Mouse (Mus musculus): Measurements from ENCODE around the gene Homer3.

The Homer3 gene

DNA sequence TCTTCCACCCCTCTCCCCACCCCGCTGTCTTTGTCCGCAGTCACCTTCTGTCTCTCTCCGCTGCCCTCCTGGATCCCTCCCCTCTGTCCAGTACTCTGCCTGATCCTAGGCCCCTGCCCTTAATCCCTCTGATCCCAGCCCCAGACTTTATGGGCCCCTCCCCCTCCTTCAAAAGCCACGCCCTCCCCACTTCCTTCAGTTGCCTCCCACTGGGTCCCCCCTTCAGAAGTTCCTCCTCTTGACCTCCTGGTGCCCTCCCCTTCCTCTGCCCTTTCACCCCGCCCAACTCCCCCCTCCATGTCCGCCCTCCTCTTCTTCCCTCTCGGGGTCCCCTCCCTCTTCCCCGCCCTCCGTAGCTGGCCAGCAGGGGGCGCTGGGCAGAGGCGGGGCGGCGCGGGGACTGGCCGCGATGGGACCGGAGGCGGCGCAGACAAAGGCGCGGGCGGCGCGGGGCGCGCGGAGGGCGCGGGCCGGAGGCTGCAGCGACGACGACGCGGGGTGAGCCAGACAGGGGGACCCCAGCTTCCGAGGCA, at the start of gene Homer3:
Homer3 (plus strand) TSS at position 225 of the 533 bp plus-strand sequence.
- peak; percentile 92 to 93 for DNase-seq (ENCODE audit: low spot score in 2 of 2)

DNA sequence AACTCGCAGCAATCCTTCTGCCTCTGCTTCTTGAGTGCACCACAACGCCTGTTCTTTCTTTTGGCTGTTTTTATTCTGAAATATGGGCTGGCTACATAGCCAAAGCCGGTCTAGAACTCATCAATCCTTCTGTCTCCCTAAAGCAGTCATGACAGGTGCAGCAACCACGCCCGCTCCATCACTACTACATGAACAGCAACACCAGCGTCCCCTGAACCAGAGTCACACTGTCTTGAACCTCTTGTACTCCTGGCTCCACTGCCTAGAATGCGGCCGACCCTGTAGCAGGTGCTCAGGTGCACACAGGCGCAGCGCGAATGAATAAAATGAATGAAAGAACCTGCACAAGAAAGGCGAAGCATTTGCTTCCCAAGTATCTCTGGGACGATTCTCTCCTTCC, 49.0 kb upstream of the Homer3 start:
- DNase-seq (ENCODE audit: low spot score in 2 of 2) = no peak

DNA sequence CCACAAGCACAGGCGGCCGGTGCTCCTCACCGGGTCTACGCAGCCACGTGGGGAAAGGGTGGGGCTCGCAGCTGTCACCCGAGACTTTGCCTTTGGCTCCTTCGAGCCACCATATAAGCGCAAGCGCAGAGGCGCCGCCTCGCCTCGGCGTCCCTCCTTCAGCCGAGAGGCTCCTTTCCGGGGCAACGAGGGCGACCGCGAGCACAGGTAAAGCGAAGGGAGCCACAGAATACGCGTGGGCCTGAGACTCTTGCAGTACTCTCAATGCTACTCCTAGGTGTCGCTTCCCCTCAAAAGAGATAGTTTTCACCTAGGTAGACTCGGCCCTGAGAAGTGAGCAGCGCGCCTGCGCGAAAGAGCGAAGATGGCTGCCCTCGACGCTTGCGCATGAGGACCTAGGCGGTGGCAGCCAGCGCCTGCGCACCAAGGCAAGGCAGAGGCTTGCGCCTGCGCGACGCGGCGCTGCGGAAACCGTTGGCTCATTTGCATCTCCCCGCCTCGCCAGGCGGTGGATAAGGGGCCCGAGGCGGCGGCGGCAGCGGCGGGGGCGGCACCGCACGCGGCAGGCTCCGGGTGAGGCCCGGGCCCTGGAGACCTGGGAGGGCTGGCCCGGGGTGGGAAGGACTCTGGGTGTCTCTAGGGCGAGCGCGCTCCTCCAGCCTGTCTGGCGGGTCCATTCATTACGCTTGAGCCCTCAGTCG, 48.4 kb upstream of the Homer3 start, which contains the start of the genes Sugp2 and Armc6:
Sugp2 (plus strand) TSS at position 147 of the 701 bp plus-strand sequence.
Armc6 (minus strand) TSS at position 387 of the 701 bp plus-strand sequence.
- DNase-seq (ENCODE audit: low spot score in 2 of 2) = peak; percentile 96

DNA sequence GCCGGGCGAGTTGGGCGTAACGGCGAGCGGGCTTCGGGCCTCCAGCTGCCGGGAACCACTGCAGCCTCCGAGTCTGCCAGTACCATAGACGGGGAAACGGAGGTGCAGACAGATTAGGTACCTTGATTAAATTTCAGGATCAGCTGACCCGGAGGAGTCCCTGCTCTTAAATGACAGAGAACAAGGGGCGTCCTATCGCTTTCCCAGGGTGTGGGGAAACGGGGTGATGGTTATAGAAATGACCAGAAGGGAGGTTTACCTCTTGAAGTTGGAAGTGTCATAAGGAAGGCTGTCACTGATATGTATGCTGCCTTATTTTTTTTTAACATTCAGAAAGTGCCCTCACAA, 47.9 kb upstream of the Homer3 start:
- DNase-seq (ENCODE audit: low spot score in 2 of 2) = no peak

DNA sequence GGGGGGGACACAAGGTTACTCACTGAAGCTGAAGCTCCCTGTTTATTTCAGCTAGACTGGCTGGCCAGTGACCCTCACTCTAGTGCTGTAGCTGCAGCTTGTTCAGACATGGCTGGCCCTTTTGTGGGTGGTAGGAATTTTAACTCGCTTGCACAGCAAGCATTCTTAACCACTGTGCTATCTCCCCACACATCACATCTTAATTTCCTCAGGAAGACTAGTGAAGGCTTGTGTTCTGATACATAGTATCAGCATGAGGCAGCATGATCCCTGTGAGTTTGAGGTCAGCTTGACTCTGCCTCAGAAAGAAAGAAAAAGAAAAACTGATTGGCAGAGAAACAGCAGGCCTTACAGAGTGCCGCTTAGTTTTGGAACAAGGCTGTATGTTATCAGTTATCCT, 44.8 kb upstream of the Homer3 start:
- no peak for DNase-seq (ENCODE audit: low spot score in 2 of 2)

DNA sequence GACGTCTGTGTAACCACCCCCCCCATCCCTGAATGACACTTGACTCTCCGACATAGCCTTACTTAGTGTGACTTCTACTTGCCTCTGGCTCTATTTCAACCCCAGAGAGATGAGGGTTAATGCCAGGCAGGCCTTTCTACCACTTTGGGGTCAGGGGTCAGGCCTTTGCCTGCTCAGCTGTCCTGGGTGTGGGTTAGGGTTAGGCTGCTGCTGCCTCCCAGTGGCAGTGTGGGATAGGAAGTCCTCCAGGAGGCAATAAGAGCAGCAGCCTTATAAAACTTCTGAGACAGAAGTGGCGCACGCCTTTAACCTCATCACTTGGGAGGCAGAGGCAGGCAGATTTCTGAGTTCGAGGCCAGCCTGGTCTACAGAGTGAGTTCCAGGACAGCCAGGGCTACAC, 42.0 kb upstream of the Homer3 start:
- DNase-seq (ENCODE audit: low spot score in 2 of 2) = no peak

DNA sequence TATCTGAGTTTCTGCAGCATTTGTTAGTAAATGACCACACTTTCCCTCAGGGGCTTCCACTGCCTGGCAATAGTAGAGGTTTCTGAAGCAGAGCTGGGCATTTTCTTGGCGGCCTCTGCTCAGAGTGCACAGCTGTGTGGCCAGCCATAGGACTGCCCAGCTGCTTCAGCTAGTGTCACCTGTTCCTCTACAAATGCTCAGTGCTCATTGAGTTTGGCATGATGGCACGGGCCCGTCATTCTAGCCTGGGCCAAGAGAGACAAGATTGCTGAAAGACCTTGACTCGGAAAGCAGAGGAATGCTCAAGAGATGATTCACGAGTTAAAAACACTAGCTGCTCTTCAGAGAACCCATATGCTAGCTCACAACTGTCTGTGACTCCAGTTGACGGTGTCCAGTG, 36.0 kb upstream of the Homer3 start:
- DNase-seq (ENCODE audit: low spot score in 2 of 2) = no peak

DNA sequence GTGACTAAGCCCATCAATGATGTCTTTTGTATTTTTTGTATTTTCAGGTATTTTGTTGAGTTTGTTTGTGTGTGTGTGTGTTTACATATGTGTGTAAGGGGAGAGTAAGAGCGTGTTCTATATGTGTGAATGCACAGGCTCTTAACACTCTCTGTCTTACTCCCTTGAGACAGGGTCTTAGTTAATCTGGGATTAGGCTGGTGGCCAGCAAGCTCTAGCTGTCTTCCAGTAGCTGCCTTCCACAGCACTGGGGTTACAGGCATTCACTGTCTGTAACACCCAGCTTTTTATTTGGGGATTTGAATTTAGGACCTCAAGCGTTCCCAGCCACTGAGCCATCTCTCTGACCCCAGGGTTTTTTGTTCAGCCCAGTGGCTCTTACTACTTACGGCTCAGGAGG, 34.8 kb upstream of the Homer3 start:
- DNase-seq (ENCODE audit: low spot score in 2 of 2) = no peak

DNA sequence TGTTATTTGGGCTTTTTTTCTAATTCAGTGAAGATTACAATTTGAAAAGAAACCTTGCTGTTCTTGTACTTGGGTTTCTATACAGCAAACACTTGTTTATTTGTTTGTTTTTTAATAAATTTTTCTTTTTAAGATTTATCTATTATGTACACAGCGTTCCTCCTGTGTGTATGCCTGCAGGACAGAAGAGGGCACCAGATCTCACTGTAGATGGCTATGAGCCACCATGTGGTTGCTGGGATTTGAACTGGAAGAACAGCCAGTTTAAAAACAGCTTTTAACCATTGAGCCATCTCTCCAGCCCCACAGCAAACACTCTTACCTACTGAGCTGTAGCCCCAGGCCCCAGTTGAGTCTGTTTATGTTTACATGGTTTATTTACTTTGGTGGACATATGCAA, 28.0 kb upstream of the Homer3 start:
- DNase-seq (ENCODE audit: low spot score in 2 of 2) = no peak

DNA sequence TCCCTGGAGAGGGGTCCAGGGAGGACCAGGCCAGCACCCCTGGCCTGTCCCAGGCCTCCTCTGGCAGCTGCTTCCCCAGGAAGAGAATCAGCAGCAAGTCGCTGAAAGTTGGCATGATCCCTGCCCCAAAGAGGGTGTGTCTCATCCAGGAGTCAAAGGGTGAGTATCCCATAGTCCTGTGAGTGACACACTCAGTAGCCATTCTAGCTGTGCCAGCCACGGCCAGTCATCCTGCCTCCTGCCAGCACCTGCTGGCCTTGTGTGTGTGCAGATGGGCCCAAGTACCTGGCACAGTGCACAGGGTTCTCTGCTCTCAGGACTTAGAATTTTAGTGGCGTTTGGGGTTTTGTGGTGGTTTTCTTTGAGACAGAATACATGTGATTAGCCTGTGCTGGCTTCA, 25.2 kb upstream of the Homer3 start:
- DNase-seq (ENCODE audit: low spot score in 2 of 2) = no peak

DNA sequence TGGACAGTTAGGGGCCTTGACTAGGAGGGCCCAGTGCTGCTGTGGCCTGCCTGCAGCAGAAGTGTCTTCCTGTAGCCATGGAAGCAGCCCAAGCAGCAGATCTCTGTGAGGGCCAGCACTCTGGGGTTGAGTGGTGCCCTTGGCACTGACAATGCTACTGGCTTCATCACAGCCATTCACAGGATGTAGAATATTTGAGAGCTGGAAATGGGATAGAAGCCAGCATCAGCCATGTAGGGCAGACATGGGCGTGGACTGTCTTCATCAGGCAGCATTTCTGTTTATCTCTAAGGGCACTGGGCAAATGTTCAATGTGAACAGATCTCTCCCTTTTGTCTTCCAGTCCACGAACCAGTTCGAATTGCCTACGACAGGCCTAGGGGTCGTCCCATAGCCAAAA, 24.0 kb upstream of the Homer3 start:
- peak in 1 of 2 experiments; percentile 22 for DNase-seq (ENCODE audit: low spot score in 2 of 2)

DNA sequence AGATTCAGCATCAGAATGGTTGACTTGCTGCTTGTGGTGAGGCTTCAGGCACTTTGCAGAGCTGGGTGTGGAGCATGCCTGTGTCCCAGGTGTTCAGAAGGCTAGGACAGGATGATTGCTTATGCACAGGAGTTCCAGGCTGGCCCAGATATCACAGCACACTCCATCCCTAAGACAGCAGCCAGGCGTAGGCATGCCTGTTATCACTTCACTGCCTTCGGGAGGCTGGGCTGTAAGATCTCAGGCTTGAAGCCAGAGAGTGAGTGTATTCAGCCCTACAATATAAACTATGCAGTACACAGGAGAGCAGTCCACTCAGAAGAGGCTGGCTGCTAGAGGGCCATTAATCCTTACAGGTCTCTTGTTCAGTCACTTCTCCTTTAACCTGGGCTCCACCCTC, 23.6 kb upstream of the Homer3 start:
- peak in 1 of 2 experiments; percentile 24 for DNase-seq (ENCODE audit: low spot score in 2 of 2)

DNA sequence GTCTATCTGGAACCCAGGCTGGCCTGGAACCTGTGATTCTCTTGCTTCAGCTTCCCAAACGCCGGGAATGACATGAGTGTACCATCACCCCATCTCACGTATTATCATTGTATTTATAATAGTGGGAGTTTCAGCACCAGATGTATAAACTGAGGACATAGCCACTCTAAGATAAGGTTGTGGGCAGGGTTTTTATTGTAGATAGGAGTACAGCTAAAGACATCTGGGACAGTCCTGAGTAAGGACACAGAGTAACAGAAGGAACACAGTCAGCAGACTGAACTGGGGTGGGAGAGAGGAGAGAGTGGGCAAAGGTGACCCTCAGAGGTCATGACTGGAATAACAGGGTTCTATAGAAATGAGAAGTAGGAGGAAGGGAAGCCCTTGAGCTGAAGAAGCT, 15.0 kb upstream of the Homer3 start:
- DNase-seq (ENCODE audit: low spot score in 2 of 2) = no peak

DNA sequence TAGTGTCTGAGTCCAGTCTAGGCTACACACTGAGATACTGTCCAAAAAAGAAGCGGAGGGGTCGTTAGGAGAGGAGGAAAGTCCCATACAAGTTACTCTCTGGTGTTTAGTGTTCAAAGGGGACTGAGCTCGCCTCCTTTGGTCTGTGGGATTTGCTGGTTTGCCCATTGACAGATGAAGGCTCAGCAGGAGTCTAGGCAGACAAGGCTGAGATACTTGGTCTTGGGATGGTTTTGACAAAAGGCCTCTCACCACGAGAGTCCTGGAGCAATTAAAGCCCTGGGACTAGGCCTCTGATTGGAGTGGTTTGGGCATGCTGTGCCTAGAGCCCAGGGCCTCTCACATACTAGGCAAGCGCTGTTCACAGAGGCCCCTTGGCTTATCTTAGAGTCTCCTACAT, 14.3 kb upstream of the Homer3 start:
- DNase-seq (ENCODE audit: low spot score in 2 of 2) = no peak

DNA sequence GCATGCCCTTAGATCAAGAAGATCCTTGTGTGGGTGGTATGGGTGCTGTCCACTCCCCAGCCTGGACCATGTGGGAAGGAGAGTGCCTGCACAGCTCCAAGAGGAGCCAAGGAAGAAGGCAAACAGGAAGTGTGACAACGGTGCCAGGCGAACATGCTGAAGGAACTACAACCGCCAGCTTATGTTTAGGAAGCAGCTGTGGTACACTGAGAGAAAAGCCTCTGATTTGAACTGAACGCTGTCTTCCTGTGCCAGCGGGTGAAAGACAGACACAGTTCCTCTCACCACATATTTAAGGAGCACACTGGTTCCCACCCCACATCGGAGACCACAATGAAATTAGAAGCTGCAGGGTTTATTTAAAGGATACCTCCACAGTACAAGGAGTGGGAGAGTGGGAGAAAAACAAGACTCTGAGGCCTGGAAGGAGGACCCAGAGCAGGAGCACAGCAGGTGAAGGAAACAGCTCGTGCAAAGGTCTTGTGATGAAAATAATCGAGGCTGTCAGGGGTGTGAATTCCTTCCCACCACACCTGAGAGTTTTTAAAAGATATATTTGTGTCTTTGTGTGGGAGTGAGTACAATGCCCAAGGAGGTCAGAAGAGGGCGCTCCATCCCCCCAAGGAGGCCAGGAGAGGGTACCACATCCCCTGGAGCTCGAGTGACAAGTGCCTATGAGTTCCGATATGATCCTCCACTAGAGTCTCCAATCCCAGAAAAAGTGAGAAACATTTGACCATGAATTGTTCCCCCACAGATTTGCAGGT, 13.6 kb upstream of the Homer3 start:
- DNase-seq (ENCODE audit: low spot score in 2 of 2) = no peak

DNA sequence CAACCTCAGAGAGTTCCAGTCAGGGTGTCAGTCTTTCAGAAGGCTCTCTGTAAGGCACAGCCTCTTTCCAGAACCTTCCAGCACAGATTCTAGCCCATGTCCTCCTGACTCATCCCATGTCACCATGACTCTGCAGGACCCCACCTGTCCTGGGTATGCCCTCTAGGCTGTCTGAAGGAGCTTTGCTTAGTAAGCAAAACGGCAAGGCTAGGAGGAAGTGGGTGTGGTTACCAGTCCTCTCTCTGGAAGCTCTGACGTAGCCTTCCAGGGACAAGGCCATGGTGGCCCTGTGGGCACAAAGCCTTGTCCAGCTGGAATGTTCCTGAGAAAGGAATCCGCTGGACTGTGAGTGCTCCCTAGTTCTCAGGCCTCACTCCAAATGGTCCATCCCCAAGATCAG, 9.7 kb upstream of the Homer3 start:
- DNase-seq (ENCODE audit: low spot score in 2 of 2) = peak; percentile 13 to 37

DNA sequence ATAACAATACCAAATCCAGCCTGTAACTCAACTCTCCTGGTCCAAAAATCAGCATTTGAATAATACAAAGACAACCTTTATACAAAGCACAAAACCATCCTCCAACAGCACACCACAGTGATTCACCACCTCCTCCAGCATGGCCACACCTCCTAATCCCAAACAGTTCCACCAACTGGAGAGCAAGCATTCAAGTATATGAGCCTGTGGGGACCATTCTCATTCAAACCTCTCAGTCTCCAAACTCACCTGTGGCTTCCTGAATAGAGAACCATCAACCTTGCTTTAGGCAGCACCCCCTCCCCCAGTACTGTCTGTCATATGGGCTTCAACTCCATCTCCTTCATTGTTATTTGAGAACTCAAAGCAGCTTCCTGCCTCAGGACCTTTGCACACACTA, 8.3 kb upstream of the Homer3 start:
- no peak for DNase-seq (ENCODE audit: low spot score in 2 of 2)

DNA sequence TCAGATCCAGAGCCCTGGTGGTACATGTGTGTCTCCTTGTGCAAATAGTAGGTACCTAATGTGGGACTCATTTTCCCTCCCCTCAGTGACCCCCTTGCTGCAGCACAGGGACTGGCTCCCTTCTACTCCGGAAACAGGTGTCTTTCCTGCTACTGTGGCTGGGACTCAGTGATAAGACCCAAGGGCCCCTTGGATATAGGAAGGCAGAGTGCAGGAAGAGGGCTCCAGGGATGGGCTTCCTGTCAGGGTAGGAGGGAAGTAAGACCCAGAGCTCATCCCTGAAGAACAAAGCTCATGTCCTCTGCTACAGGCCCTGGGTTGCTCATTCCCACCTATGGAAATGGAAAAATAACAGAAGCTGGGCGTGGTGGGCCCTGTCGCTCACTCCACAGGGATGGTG, 6.2 kb upstream of the Homer3 start:
- no peak for DNase-seq (ENCODE audit: low spot score in 2 of 2)

DNA sequence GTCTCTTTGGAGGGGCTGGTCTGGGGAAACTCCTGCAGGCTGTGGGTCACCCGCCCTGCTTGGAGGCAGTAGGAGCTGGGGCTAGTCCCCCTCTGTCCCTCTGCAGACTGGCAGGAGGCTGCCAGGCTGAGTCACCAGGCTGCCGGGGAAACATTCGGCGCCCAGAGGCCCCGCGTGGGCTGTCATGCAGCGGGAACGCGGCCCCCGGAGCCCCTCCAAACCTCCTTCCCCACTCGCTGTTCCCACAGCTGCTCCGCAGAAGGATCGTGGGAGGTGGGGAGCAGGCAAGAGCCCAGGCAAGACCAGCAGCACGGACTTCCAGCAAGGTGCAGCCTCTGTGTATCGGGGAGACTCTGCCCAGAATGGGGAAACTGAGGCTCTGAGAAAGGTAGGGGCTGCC, 4.5 kb upstream of the Homer3 start:
- DNase-seq (ENCODE audit: low spot score in 2 of 2) = no peak

DNA sequence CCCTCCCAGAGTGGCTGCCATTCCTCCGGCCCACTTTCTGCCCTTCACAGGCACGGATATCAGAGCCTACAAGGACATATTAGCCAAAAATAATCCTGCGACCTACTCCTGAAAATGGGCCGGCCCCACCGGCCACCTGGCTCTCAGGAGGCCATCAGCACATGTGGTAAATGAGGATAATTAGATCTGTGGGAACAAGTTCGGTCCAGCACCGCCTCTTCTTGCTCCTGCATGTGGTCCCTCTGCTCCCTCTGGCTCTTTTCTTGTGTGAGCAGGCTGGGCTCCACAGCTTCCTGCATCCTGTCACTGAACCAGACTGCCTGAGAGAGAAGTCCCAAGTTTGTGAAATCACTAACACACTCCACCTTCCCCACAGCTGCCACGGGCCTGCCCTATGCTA, 3.4 kb upstream of the Homer3 start:
- no peak for DNase-seq (ENCODE audit: low spot score in 2 of 2)

DNA sequence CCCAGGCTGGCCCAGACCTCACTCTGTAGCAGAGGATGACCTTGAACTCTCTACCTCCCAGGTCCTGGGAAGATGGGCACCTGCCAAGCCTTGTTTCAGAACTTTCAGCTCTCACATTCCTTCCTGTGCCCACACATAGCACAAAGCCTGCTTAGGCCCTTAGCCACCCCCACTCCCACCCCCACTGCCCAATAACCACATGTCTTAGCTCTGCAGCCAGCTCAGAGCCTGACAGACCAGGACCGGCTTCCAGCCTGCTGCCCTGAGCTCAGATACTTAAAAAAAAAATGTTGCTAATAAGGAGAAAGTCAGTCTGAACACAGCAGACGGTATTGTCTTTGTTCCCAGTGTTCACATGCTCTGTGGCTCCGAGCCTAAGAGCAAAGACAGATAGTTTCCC, 1.6 kb upstream of the Homer3 start:
- no peak for DNase-seq (ENCODE audit: low spot score in 2 of 2)

DNA sequence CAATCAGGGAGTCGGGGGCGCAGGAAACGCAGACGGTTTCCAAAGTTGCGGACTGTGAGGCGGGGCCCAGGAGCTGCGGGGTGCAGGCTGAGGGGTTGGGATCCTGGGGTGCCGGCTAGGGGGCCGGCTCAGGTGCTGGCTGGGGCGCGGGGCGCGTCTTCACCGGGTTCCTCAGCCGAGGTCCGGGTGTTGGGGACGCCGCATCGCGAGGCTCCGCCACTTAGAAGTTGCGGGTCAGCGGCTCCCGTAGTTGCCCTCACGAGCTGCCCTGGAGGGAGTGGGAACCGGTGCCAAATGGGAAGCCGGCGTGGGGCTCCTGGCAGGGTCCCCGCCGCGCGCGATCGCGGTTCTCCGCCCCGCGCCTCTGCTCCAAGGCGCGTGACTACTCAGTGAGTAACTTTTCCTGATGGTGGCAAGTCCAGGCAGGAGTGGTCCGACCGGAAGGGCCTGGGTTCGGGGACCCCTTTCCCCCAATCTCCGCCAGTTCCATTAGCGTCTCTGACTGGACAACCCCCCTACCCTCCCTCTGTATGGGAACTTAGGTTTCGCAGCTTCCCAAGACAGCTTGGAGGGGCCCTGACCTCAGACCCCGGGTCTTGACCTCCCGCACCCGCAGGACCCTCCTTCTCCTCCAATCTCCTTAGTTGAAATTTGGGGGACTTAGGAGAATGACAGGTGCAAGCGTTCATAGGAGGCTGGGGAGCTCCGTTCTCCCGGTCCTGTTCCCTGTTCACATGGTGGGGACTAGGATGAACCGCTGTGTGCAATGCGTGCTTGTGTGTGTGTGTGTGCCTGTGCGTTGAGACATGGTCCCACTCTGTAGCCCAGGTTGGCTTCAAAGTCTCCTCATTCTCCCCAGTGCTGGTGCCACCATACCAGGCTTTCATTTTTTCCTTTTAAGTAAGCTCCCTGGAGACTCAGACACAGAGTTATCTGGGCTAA, 780 bp downstream of the Homer3 start:
- peak in 1 of 2 experiments; percentile 10 for DNase-seq (ENCODE audit: low spot score in 2 of 2)
